Mouse (Mus musculus): ENCODE measurements around the gene Lipc.
A peak's percentile ranks its signal among the peaks of the same experiment; 100 is the strongest.

Lipc gene

GRCm38 (mm10) chr9:70915356-70915685 lies 36.7 kb downstream of the Lipc start:
- DNase-seq (ENCODE audit: low read depth, low spot score): no peak

GRCm38 (mm10) chr9:70914659-70915355 lies 37.2 kb downstream of the Lipc start:
- DNase-seq (ENCODE audit: low read depth, low spot score): no peak

- DNase-seq (ENCODE audit: low read depth, low spot score): no peak
These were observed 40.9 kb downstream of the Lipc start for GRCm38 (mm10) chr9:70911163-70911562.

- no peak for DNase-seq (ENCODE audit: low read depth, low spot score)
These were observed 41.7 kb downstream of the Lipc start for GRCm38 (mm10) chr9:70910351-70910750.

- no peak for DNase-seq (ENCODE audit: low read depth, low spot score)
These were observed 49.0 kb downstream of the Lipc start for GRCm38 (mm10) chr9:70902821-70903730.

GRCm38 (mm10) chr9:70894201-70894600 lies 57.8 kb downstream of the Lipc start:
- peak; percentile 9 for DNase-seq (ENCODE audit: low read depth, low spot score)

GRCm38 (mm10) chr9:70893526-70893925 lies 58.5 kb downstream of the Lipc start:
- DNase-seq (ENCODE audit: low read depth, low spot score): no peak

- DNase-seq (ENCODE audit: low read depth, low spot score): no peak
These were observed 59.4 kb downstream of the Lipc start for GRCm38 (mm10) chr9:70892627-70893026.

GRCm38 (mm10) chr9:70891431-70892133 lies 60.4 kb downstream of the Lipc start:
- DNase-seq (ENCODE audit: low read depth, low spot score): peak; percentile 57

GRCm38 (mm10) chr9:70890736-70891135 lies 61.3 kb downstream of the Lipc start:
- DNase-seq (ENCODE audit: low read depth, low spot score): no peak

GRCm38 (mm10) chr9:70888969-70889368 lies 63.1 kb downstream of the Lipc start:
- no peak for DNase-seq (ENCODE audit: low read depth, low spot score)

- DNase-seq (ENCODE audit: low read depth, low spot score): no peak
These were observed 63.5 kb downstream of the Lipc start for GRCm38 (mm10) chr9:70888556-70888955.

GRCm38 (mm10) chr9:70881982-70882381 lies 70.0 kb downstream of the Lipc start:
- DNase-seq (ENCODE audit: low read depth, low spot score): no peak

GRCm38 (mm10) chr9:70878823-70879222 lies 73.2 kb downstream of the Lipc start:
- no peak for DNase-seq (ENCODE audit: low read depth, low spot score)

- DNase-seq (ENCODE audit: low read depth, low spot score): no peak
These were observed 73.9 kb downstream of the Lipc start for GRCm38 (mm10) chr9:70878157-70878556.

- DNase-seq (ENCODE audit: low read depth, low spot score): no peak
These were observed 76.5 kb downstream of the Lipc start for GRCm38 (mm10) chr9:70875490-70875889.

GRCm38 (mm10) chr9:70875059-70875458 lies 77.0 kb downstream of the Lipc start:
- DNase-seq (ENCODE audit: low read depth, low spot score): no peak

- no peak for DNase-seq (ENCODE audit: low read depth, low spot score)
These were observed 79.4 kb downstream of the Lipc start for GRCm38 (mm10) chr9:70872675-70873074.

- no peak for DNase-seq (ENCODE audit: low read depth, low spot score)
These were observed 81.7 kb downstream of the Lipc start for GRCm38 (mm10) chr9:70870326-70870725.

- no peak for DNase-seq (ENCODE audit: low read depth, low spot score)
These were observed 82.7 kb downstream of the Lipc start for GRCm38 (mm10) chr9:70869169-70869873.

GRCm38 (mm10) chr9:70867381-70867780 lies 84.6 kb downstream of the Lipc start:
- no peak for DNase-seq (ENCODE audit: low read depth, low spot score)

GRCm38 (mm10) chr9:70864039-70864438 lies 88.0 kb downstream of the Lipc start:
- DNase-seq (ENCODE audit: low read depth, low spot score): no peak
